Mouse (Mus musculus): Measurements from ENCODE around the gene Cklf.
"Not testable (repeated sequence)": the region's sequence is repeated elsewhere in the genome, so short reads cannot be mapped to it uniquely, and the experiment has no call there.

Gene Cklf

GRCm38 (mm10) chr8:104264271-104264935, 13.7 kb downstream of the Cklf start:
- DNase-seq (ENCODE audit: low read depth): not testable (repeated sequence)

DNA sequence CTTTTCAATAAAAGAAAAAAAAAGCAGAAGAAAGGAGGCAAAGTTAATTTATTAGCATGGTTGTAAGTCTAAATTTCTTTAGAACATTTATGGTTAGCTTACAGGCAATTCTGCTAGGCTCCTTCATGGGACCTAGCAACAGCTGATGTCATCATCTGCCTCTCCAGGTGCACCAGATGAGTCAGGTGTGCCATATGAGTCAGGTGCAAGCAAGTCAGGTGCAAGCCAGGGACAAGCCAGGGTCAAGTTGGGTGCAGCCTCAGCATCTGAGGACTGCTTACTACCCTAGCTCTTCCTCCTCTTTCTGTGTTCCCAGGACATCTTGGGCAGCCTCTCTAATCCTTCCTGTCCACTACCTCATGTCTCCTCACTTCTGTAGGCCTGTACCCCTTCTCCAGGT, 17.7 kb downstream of the Cklf start:
- no peak for DNase-seq (ENCODE audit: low read depth)

GRCm38 (mm10) chr8:104268937-104269440, 18.3 kb downstream of the Cklf start:
- DNase-seq (ENCODE audit: low read depth): no peak

GRCm38 (mm10) chr8:104293081-104293480, 42.4 kb downstream of the Cklf start, which contains the start of gene Cmtm2a:
Gene Cmtm2a, minus strand, starts transcription at chr8:104293181.
- not testable (repeated sequence) for DNase-seq (ENCODE audit: low read depth)

- no peak for DNase-seq (ENCODE audit: low read depth)
These were observed 43.7 kb downstream of the Cklf start for GRCm38 (mm10) chr8:104294396-104294795.

DNA sequence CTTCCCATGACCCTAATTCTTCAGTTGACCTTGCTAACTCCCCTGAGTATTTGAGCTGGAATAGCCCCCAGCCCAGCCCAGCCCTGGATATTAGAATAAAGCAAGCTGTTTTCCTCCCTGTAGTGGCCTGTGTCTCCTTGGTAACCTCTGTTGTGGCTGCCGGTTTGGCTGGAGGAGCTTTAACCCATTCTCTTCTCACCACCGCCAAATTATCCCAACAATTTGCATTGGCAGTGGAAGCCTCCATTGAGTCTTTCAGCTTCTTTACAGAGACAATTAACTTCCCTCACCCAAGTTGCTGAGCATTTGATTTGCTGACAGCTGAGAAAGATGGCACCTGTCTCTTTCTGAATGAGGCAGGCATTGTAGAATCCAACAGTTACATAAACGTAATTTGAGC, 50.9 kb downstream of the Cklf start:
- DNase-seq (ENCODE audit: low read depth): not testable (repeated sequence)

DNA sequence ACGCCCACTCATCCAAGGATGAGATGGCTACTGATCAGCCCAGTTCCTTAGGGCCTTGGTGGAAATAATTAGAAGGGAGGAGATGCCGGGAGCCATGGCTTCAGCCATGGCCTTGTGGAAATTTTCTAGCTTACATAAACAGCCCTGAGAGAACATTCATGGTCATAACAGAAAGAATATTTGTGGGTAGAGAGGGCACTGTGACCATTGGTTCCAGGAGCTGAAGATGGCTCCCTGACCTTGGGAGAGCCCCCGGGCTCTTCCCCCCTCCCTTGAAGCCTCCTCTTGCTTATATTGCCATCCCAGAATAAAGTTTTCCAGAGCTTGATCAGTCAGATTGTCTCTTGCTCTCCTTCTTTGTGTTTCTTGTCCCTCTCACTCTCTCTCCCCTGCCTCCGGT, 51.9 kb downstream of the Cklf start:
- DNase-seq (ENCODE audit: low read depth): not testable (repeated sequence)

- no peak for DNase-seq (ENCODE audit: low read depth)
These were observed 54.3 kb downstream of the Cklf start for GRCm38 (mm10) chr8:104304962-104305361.

DNA sequence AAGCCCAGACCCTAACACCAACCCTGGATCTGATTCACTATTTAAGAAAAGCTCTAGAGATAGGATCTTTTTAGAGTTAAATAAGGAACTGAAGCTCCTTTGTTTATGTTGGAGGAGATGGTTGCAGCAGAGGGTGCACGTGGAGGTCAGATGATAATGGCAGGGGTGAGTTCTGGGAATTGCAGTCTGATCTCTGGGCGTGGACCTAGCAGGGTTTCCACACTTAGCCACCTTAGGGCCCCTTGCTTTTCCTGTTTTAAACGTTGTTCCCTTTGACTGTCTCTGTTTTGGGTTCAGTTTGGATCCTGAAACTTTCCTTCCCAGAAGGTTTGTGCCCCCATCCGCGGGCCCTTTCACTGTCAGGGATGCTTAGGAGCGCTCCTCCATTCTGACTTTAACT, 57.7 kb downstream of the Cklf start:
- DNase-seq (ENCODE audit: low read depth): not testable (repeated sequence)

DNA sequence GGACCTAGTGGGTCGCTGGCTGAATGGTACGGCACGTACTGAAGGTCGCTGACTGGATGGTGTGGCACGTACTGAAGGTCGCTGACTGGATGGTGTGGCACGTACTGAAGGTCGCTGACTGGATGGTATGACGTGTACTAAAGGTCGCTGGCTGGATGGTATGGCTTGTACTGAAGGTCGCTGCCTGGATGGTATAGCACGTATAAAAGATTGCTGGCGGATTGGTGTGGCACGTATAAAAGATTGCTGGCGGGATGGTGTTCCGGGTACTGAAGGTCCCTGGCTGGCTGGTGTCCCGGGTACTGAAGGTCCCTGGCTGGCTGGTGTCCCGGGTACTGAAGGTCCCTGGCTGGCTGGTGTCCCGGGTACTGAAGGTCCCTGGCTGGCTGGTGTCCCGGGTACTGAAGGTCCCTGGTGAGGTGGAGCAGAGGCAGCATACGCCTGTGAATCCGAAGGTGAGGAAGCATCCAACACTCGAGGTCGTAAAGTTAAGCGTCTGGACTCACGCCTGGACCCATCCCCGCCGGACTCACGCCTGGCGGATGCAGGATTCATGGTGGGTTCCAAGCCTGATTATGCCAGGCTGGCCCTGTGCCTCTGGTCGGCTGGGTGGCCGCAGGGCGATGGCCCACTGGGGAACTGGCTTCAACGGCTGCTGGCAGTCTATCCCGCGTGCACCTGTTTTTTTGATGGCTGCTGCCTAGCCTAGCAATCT, 58.9 kb downstream of the Cklf start, which contains the start of the genes Gm45711 and Cmtm1:
Gm45711 (minus strand) TSS at position 641 of the 715 bp plus-strand sequence.
Cmtm1 (minus strand) TSS at position 705 of the 715 bp plus-strand sequence.
- DNase-seq (ENCODE audit: low read depth): not testable (repeated sequence)

- not testable (repeated sequence) for DNase-seq (ENCODE audit: low read depth)
These were observed 61.4 kb downstream of the Cklf start for GRCm38 (mm10) chr8:104312023-104312422.

DNA sequence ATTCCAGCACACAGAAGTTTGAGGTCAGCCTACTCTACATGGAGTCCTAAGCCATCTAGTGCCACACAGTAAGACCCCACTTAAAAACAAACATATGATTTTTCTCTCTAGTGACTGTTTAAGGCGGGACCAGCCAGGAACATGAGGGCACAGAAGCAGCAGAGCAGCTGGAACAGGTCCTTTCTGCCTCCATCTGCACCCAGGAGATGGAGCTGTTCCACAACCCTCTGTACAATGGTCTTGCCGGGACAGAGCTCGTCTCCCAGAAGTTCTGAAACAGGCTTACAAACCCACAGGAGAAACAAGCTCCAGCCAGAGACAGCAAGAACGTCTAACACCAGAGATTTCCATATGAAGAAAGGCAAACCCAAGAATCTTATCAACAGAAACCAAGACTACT, 62.6 kb downstream of the Cklf start:
- DNase-seq (ENCODE audit: low read depth): no peak

Data from c-Kit-positive CD71-positive TER-119-negative erythroid progenitor cells, embryonic 14.5 days (primary cell).